Mouse (Mus musculus) midbrain, postnatal 0 days (tissue): ENCODE results near the gene Mef2d. TPM values are rescaled to one million over a fixed set of nuclear protein-coding genes. Genes with fewer than 3 reads are reported as not detected.
A peak's percentile ranks its signal among the peaks of the same experiment; 100 is the strongest.

Experiments used
- ATAC-seq: fragments of 200-750 bp; cut with Nextera tagmentation; 2 replicates; pipeline ENCODE4 v1.8.0; 2017; ENCODE audit warnings: moderate number of reproducible peaks, mild to moderate bottlenecking, moderate TSS enrichment, moderate library complexity; ENCODE audit not compliant: low FRiP score
- DNase-seq: peaks from one replicate; pipeline ENCODE4 v3.0.0-alpha.2; 2015; ENCODE audit warnings: low spot score
- H3K27ac ChIP-seq: fragments of 300-500 bp; sonication (generic); 2 replicates; pipeline ENCODE4 v1.5.1; 2014; ENCODE audit warnings: low read depth, mild to moderate bottlenecking, low read length, mixed read lengths
- H3K27me3 ChIP-seq: fragments of 300-500 bp; sonication (generic); 2 replicates; pipeline ENCODE4 v1.6.1; 2014; ENCODE audit warnings: low read length, control low read depth, mixed read lengths; ENCODE audit not compliant: insufficient read depth
- H3K36me3 ChIP-seq: fragments of 300-500 bp; sonication (generic); 2 replicates; pipeline ENCODE4 v1.6.1; 2014; ENCODE audit warnings: low read length, control low read depth, mixed read lengths; ENCODE audit not compliant: insufficient read depth
- H3K4me1 ChIP-seq: fragments of 300-500 bp; sonication (generic); 2 replicates; pipeline ENCODE4 v1.6.1; 2014; ENCODE audit warnings: mild to moderate bottlenecking, control low read depth, antibody characterized with exemption, low read length, mixed read lengths; ENCODE audit not compliant: insufficient read depth
- H3K4me2 ChIP-seq: fragments of 300-500 bp; sonication (generic); 2 replicates; pipeline ENCODE4 v1.6.1; 2014; ENCODE audit warnings: low read depth, mild to moderate bottlenecking, low read length, mixed read lengths; ENCODE audit not compliant: poor library complexity, severe bottlenecking
- H3K4me3 ChIP-seq: fragments of 300-500 bp; sonication (generic); 2 replicates; pipeline ENCODE4 v1.5.1; 2014; ENCODE audit warnings: low read depth, mild to moderate bottlenecking, low read length, moderate library complexity
- H3K9ac ChIP-seq: fragments of 300-500 bp; sonication (generic); replicated peaks from 2 replicates; pipeline ENCODE4 v1.6.1; 2014; ENCODE audit warnings: mild to moderate bottlenecking, low read length, moderate library complexity, mixed read lengths; ENCODE audit not compliant: poor library complexity, severe bottlenecking
- H3K9me3 ChIP-seq: fragments of 300-500 bp; sonication (generic); 2 replicates; pipeline ENCODE4 v1.6.1; 2016; ENCODE audit warnings: low read length, control low read depth
- CTCF ChIP-seq: IDR thresholded peaks from 2 replicates; pipeline ENCODE4 v1.5.1; 2016; ENCODE audit warnings: antibody characterized with exemption, mild to moderate bottlenecking
- WGBS: fragments of 180-500 bp; shearing (Covaris S2); extraction: QIAGEN DNeasy Blood & Tissue Kit; methylation state at CpG from one replicate; pipeline ENCODE4 v1.1.7; 2014; 5-methylcytosine and 5-hydroxymethylcytosine counted together
- polyA plus RNA-seq: library from polyadenylated mRNA; unstranded; fragments of >200 nt; fragmentation: Nextera tagmentation; extraction: Ambion mirVana; gene quantifications from 2 replicates; pipeline ENCODE4 v1.2.1, GENCODE M21; 2015
- total RNA-seq: library from RNA; depleted of rRNA; stranded (reverse); fragments of >200 nt; gene quantifications from 2 replicates; pipeline ENCODE4 v1.2.3, GENCODE M21; 2014

Gene Mef2d
- total and polyA plus RNA-seq, 2 experiments from 2014 or later, result 26.1 to 59.6 TPM

GRCm38 (mm10) chr3:88139243-88140177, 2.7 kb upstream of the Mef2d start:
- H3K27ac ChIP-seq, result peak overlapping the region; percentile 78
- H3K4me1 ChIP-seq, result peaks cover 10% of the 10 kb centered on the region; the same call in 1 of the 2 replicates
- peak overlapping the region; percentile 50 for H3K9ac ChIP-seq
- peak overlapping the region; percentile 47 for H3K4me3 ChIP-seq
- TF ChIP-seq CTCF, result no peak
- WGBS, result 16% methylated on average over 25 of the region's 25 CpGs
- H3K36me3 ChIP-seq, result no peaks in the 10 kb centered on the region
- ATAC-seq (no peak), DNase-seq (peak; percentile 46)
- H3K27me3 ChIP-seq, result peaks cover 5% of the 10 kb centered on the region; the same call in 1 of the 2 replicates
- no peaks in the 10 kb centered on the region for H3K9me3 ChIP-seq
- peak overlapping the region; percentile 96 for H3K4me2 ChIP-seq

- H3K9me3 ChIP-seq, result no peaks in the 10 kb centered on the region
- no peak overlapping the region for H3K4me2 ChIP-seq
- DNase-seq (no peak), ATAC-seq (no peak)
- no peak overlapping the region for H3K9ac ChIP-seq
- H3K27ac ChIP-seq, result peak overlapping the region; percentile 95
- no peaks in the 10 kb centered on the region for H3K36me3 ChIP-seq
- H3K4me3 ChIP-seq, result no peak overlapping the region
- WGBS, result 35% methylated on average over 11 of the region's 11 CpGs
- H3K4me1 ChIP-seq, result peaks cover 13% of the 10 kb centered on the region; the same call in 1 of the 2 replicates
- H3K27me3 ChIP-seq, result peaks cover 5% of the 10 kb centered on the region; the same call in 1 of the 2 replicates
- no peak for TF ChIP-seq CTCF
Observed at GRCm38 (mm10) chr3:88140178-88140902, 1.8 kb upstream of the Mef2d start.

- Histone ChIP-seq H3K27me3 (peaks cover 5% of the 10 kb centered on the region; the same call in 1 of the 2 replicates), H3K4me2 (peak overlapping the region; percentile 92), H3K4me3 (peak overlapping the region; percentile 90; the same call in 1 of the 2 replicates), H3K27ac (peak overlapping the region; percentile 95), H3K9ac (no peak overlapping the region), H3K4me1 (peaks cover 20% of the 10 kb centered on the region; the same call in 1 of the 2 replicates), H3K36me3 (0 out of 2 replicates have a peak, but pooled peaks cover 1% of the 10 kb centered on the region), H3K9me3 (no peaks in the 10 kb centered on the region)
- 52% methylated on average over 6 of the region's 6 CpGs for WGBS
- DNase-seq (no peak), ATAC-seq (no peak)
- TF ChIP-seq CTCF, result no peak
Observed at GRCm38 (mm10) chr3:88140903-88141430, 1.2 kb upstream of the Mef2d start.

GRCm38 (mm10) chr3:88141439-88141786, 759 bp upstream of the Mef2d start:
- DNase-seq (no peak), ATAC-seq (no peak)
- peak overlapping the region; percentile 95; the same call in 1 of the 2 replicates for H3K27ac ChIP-seq
- peaks cover 5% of the 10 kb centered on the region; the same call in 1 of the 2 replicates for H3K27me3 ChIP-seq
- no peaks in the 10 kb centered on the region for H3K9me3 ChIP-seq
- no peak for TF ChIP-seq CTCF
- no peak overlapping the region for H3K9ac ChIP-seq
- WGBS, result 13% methylated on average over 9 of the region's 9 CpGs
- H3K4me3 ChIP-seq, result peak overlapping the region; percentile 90
- H3K4me1 ChIP-seq, result peaks cover 24% of the 10 kb centered on the region; the same call in 1 of the 2 replicates
- peak overlapping the region; percentile 92 for H3K4me2 ChIP-seq
- H3K36me3 ChIP-seq, result 0 out of 2 replicates have a peak, but pooled peaks cover 3% of the 10 kb centered on the region

GRCm38 (mm10) chr3:88142546-88142915, 359 bp downstream of the Mef2d start:
- Histone ChIP-seq H3K9me3 (no peaks in the 10 kb centered on the region), H3K9ac (peak overlapping the region; percentile 81), H3K27ac (peak overlapping the region; percentile 95), H3K4me1 (peaks cover 24% of the 10 kb centered on the region; the same call in 1 of the 2 replicates), H3K36me3 (0 out of 2 replicates have a peak, but pooled peaks cover 3% of the 10 kb centered on the region), H3K4me2 (peak overlapping the region; percentile 92), H3K27me3 (peaks cover 5% of the 10 kb centered on the region; the same call in 1 of the 2 replicates), H3K4me3 (peak overlapping the region; percentile 90)
- TF ChIP-seq CTCF, result no peak
- under 1% methylated on average over 51 of the region's 57 CpGs for WGBS
- ATAC-seq (peak; percentile 53), DNase-seq (peak; percentile 70)
